Mouse (Mus musculus): Measurements from ENCODE around the gene Fjx1. TPM values are rescaled to one million over a fixed set of nuclear protein-coding genes. Genes with fewer than 3 reads are reported as not detected.
A peak's percentile ranks its signal among the peaks of the same experiment; 100 is the strongest.

Fjx1 gene
- polyA plus RNA-seq (2016; fragmentation: Nextera tagmentation; extraction: Ambion mirVana) = 41.7 and 48.6 TPM in 2 replicates

DNA sequence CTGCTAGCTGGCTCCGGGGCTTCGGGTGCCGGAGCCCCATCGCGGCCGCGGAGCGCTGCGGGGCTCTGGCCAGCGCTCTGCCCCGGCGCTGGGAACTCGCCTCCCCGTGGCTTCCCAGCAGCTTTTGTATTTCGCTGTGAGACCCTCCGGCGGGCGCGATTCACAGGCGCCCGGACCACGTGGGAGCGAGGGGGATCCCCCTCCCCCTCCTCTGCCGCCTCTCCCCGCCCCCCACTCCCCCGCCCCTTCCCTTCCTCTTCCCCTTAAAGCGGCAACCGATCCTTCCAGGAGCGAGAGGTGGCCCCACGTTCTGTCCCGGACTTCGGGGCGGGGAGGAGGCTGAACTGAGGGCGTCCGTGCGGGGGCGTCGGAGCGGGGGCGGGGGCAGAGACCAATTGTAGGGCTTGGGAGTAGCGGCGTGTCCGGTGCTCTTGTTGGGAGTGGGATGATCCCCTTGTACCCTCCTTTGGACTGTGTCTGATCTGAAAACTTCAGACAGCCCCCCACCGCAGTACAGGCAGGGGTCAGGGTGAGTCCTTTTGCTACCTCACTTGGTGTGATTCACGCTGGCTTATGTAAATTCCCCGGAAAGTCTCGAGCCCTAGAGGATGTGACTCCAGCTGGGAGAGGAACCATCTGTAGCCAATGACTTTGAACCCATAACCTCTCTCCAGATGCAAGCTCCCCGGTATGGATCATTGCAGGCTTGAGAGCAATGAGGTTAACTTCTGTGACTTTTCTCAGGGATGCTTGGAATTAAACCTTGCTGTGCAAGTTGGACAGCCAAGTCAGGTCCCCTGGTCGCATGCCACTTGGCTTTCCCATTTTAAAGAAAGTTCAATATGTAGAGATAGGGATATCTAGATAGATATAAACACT, at the start of gene Fjx1:
Fjx1 (minus strand) TSS at position 829 of the 879 bp plus-strand sequence.
- peaks cover 24% of the 10 kb centered on the region for H3K4me1 ChIP-seq
- peak within 1 kb of the TSS; percentile 98 for H3K27ac ChIP-seq
- WGBS = under 1% methylated on average over 38 of the region's 49 CpGs

DNA sequence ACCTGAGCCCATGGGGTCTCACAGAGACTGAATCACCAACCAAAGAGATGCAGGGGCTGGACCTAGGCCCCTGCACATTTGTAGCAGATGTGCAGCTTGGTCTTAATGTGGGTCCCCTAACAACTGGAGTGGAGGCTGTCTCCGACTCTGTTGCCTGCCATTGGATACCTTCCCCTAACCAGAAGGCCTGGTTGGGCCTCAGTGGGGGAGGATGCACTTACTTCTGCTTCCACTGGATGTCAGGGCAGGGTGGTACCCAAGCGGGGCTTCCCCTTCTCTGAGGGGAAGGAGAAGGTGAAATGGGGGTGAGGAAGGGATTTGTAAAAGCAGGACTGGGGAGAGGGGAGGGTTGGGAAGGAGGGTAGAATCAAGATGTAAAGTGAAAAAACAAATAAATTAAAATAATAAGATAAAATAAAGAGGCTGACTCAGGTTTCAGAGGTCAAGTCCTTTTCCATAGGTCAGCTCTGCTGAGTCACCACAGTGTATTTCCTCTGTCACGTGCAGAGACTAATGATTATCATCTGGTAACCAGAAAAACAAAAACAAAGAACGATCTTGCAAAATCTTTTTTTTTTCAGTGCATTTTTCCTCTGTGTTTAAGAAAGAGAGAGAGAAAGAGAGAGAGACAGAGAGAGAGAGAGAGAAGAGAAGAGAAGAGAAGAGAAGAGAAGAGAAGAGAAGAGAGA, 47.8 kb upstream of the Fjx1 start:
- no peak overlapping the region for H3K4me3 ChIP-seq (replicated peaks)
- ATAC-seq (ENCODE audit: low FRiP score) = no peak
- no peaks in the 10 kb centered on the region for H3K36me3 ChIP-seq (replicated peaks)
- WGBS = 56% methylated on average over 4 of the region's 4 CpGs
- H3K9me3 ChIP-seq = no peaks in the 10 kb centered on the region
- H3K27ac ChIP-seq = no peak overlapping the region
- H3K27me3 ChIP-seq = no peaks in the 10 kb centered on the region
- H3K4me2 ChIP-seq = no peak overlapping the region
- H3K4me1 ChIP-seq = no peaks in the 10 kb centered on the region
- H3K9ac ChIP-seq = no peak overlapping the region

More for the DNA sequence above, at the start of gene Fjx1:
- Histone ChIP-seq H3K36me3 (replicated peaks) (peaks cover 7% of the 10 kb centered on the region; the same call in 1 of the 2 replicates), H3K4me2 (peak within 1 kb of the TSS; percentile 86), H3K27me3 (no peaks in the 10 kb centered on the region), H3K4me3 (replicated peaks) (peak within 1 kb of the TSS; percentile 88), H3K9ac (peak within 1 kb of the TSS; percentile 96), H3K9me3 (no peaks in the 10 kb centered on the region)
- peak; percentile 89 for ATAC-seq (ENCODE audit: low FRiP score)

DNA sequence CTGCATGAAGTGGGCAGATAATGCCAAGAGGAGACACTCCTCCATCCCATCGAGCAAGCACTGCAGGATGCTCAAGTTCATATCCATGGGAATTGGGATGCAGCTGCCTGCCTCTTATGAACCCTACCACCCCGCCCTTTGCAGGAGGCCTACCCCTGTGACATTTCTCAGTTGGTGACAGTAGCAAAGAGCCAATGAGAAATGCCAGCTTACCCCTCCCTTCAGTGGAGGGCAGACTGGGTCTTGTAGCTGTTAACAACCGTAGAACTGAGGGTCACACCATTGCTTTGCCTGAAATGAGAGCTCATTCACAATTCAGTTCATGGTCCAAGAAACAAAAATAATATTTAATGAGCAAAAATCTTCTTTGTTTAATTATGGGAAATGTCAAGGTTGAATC, 28.4 kb upstream of the Fjx1 start:
- Histone ChIP-seq H3K4me3 (replicated peaks) (no peak overlapping the region), H3K4me1 (peaks cover 6% of the 10 kb centered on the region), H3K27ac (no peak overlapping the region), H3K27me3 (no peaks in the 10 kb centered on the region), H3K4me2 (no peak overlapping the region), H3K9me3 (no peaks in the 10 kb centered on the region), H3K9ac (no peak overlapping the region), H3K36me3 (replicated peaks) (no peaks in the 10 kb centered on the region)
- ATAC-seq (ENCODE audit: low FRiP score) = no peak
- 46% methylated on average over 3 of the region's 3 CpGs for WGBS

DNA sequence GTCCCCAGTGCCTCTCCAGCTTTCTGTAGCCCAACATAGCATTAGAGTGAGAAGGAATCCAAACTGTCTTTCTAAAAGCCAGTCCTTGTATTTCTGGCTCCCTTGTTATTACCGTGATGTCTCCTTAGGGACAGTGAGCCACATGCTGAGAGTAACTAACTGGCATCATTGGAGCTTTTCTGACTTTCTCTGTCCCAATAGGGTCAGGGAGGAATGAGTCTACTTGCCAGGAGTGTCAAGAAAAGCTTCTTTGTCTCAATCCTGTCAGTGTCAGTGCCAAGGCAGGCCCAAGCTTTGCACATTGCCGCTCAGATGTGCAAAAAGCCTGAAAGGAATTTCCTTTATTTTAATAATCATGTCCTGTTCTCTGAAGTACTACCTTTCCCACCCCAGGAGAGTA, 23.8 kb upstream of the Fjx1 start:
- no peaks in the 10 kb centered on the region for H3K9me3 ChIP-seq
- no peak overlapping the region for H3K9ac ChIP-seq
- no peak overlapping the region for H3K27ac ChIP-seq
- ATAC-seq (ENCODE audit: low FRiP score) = no peak
- H3K4me1 ChIP-seq = peaks cover 5% of the 10 kb centered on the region
- no peaks in the 10 kb centered on the region for H3K27me3 ChIP-seq
- H3K4me2 ChIP-seq = no peak overlapping the region
- H3K36me3 ChIP-seq (replicated peaks) = no peaks in the 10 kb centered on the region
- 72% methylated on average over 2 of the region's 2 CpGs for WGBS
- H3K4me3 ChIP-seq (replicated peaks) = no peak overlapping the region

DNA sequence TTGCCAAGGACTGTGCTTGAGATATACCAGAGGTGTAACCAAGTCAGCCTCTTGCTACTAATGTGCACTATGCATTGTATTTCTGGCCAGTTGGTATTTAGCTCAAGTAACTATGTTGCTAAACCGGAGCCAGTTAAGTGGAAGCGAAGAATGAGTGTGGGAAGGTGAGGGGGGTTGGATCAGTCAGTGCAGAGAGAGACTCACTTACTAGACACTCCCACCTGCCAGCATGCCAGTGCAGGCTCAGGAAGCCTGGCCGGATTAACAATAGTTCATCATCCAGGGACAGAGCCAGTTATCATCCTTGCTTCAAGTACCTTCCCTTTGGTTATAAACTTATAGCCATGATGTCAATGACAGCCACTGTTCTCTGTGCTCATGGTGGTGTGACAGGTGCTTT, 16.3 kb upstream of the Fjx1 start:
- Histone ChIP-seq H3K4me1 (0 out of 2 replicates have a peak, but pooled peaks cover 7% of the 10 kb centered on the region), H3K9ac (no peak overlapping the region), H3K27ac (no peak overlapping the region), H3K36me3 (replicated peaks) (no peaks in the 10 kb centered on the region), H3K4me3 (replicated peaks) (no peak overlapping the region), H3K4me2 (no peak overlapping the region), H3K27me3 (no peaks in the 10 kb centered on the region), H3K9me3 (no peaks in the 10 kb centered on the region)
- WGBS = 85% methylated on average over 3 of the region's 3 CpGs
- ATAC-seq (ENCODE audit: low FRiP score) = no peak

DNA sequence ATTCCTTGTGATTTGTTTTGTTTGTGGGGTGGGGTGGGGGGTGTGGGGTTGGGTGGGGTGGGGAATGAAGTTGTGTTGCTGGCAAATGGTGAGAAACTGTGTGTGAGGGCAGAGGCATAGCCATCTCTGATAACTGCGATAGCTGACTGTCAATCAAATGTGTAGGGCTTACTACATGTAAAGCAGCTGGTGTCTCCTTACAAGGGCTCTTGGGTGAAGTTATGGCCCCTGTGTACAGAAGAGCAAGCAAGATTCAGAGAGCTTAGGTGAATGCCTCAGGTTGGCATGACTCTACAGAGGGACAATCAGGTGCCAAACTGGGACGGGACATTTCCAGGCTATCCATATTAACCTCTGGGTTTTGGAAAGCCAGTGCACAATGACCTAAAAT, 12.0 kb upstream of the Fjx1 start:
- no peaks in the 10 kb centered on the region for H3K27me3 ChIP-seq
- ATAC-seq (ENCODE audit: low FRiP score) = no peak
- no peaks in the 10 kb centered on the region for H3K9me3 ChIP-seq
- H3K4me2 ChIP-seq = no peak overlapping the region
- H3K4me3 ChIP-seq (replicated peaks) = no peak overlapping the region
- H3K27ac ChIP-seq = peak overlapping the region; percentile 13; the same call in 1 of the 2 replicates
- 0 out of 2 replicates have a peak, but pooled peaks cover 9% of the 10 kb centered on the region for H3K4me1 ChIP-seq
- no peaks in the 10 kb centered on the region for H3K36me3 ChIP-seq (replicated peaks)
- no peak overlapping the region for H3K9ac ChIP-seq
- WGBS = 84% methylated on average over 2 of the region's 2 CpGs

DNA sequence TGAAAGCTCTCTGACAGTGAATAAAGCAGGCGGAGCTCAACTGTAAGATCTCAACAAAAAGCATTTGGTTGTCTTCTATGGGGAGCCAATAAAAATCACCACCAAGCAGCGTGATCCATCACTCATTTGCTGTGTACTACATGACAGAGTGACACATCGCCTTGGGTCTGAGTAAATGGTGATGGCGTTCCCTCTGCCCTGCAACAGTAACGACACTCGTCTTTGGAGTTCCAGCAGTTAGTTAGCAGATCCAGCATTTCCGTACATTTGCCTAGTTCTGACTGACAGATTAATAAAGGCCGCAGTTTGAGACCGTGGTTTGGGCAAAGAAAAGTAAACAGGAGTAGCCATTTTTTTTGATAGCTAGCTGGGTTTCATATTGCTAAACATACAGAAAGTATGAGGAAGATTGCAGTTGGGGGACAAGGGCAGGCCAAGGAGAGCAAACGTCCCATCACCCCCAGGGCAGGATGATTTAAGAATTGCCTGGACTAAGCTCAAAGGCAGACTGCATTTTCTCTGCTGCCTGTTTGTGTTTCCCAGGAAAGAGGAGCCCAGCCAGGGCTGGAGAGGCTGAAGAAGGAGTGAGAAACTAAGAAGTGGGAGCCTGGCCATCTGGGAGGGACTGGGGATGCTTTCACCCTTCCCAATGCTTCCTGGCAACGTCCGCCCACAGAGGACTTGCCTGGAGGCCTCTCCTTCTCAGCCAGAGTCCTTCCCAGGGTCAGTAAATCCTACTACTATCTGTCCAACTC, 11.5 kb upstream of the Fjx1 start:
- Histone ChIP-seq H3K4me1 (0 out of 2 replicates have a peak, but pooled peaks cover 9% of the 10 kb centered on the region), H3K9me3 (no peaks in the 10 kb centered on the region), H3K27ac (peak overlapping the region; percentile 13; the same call in 1 of the 2 replicates), H3K4me2 (no peak overlapping the region), H3K27me3 (no peaks in the 10 kb centered on the region), H3K9ac (no peak overlapping the region), H3K4me3 (replicated peaks) (no peak overlapping the region), H3K36me3 (replicated peaks) (no peaks in the 10 kb centered on the region)
- ATAC-seq (ENCODE audit: low FRiP score) = 0 out of 2 replicates have a peak, but pooled peaks have one; percentile 20
- 65% methylated on average over 12 of the region's 12 CpGs for WGBS

DNA sequence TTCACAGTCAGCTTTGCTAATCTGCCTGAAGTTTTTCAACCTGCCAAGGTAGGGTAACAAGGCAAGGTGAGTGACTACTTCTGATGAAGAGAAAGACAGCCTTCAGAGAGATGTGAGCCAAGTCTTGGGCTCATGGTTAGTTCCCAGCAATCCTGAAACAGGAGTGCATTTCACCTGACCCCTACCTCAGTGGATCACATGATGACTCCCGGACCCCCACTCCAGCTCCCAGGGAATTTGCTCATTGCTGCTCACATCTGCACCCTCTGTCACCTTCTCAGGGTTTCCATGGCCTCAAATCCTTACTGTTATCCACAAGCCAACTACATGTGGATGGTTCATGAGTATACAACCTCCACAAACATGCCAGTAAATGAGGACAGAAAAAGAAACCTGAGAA, 9.2 kb upstream of the Fjx1 start:
- no peaks in the 10 kb centered on the region for H3K36me3 ChIP-seq (replicated peaks)
- no peaks in the 10 kb centered on the region for H3K27me3 ChIP-seq
- no peak overlapping the region for H3K4me2 ChIP-seq
- 0 out of 2 replicates have a peak, but pooled peaks cover 9% of the 10 kb centered on the region for H3K4me1 ChIP-seq
- ATAC-seq (ENCODE audit: low FRiP score) = no peak
- WGBS = 84% methylated on average over 1 of the region's 1 CpGs
- no peak overlapping the region for H3K9ac ChIP-seq
- H3K9me3 ChIP-seq = no peaks in the 10 kb centered on the region
- no peak overlapping the region for H3K4me3 ChIP-seq (replicated peaks)
- H3K27ac ChIP-seq = no peak overlapping the region

DNA sequence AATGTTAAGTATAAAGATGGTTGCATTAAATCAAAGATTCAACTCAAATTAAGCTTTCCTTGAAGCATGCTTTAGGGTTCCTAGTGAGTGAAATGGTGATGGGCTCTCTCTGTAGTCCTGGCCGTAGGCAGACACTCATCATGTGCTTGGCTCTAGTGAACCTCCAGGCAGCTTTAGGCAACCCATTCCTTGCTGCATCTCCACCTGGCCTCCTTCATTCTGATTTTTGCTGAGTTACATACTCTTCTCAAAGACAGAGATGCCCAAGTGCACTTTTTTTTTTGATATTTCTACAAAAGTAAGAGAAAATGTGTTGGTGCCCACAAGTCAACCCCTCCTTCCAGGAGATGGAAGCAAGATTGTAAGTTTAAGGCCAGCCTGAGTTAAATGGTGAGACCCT, 2.8 kb upstream of the Fjx1 start:
- no peak for ATAC-seq (ENCODE audit: low FRiP score)
- H3K4me1 ChIP-seq = peaks cover 9% of the 10 kb centered on the region
- no peak overlapping the region for H3K27ac ChIP-seq
- no peaks in the 10 kb centered on the region for H3K9me3 ChIP-seq
- no peak overlapping the region for H3K4me3 ChIP-seq (replicated peaks)
- H3K36me3 ChIP-seq (replicated peaks) = no peaks in the 10 kb centered on the region
- WGBS = 84% methylated on average over 1 of the region's 1 CpGs
- no peak overlapping the region for H3K4me2 ChIP-seq
- H3K9ac ChIP-seq = no peak overlapping the region
- H3K27me3 ChIP-seq = no peaks in the 10 kb centered on the region

DNA sequence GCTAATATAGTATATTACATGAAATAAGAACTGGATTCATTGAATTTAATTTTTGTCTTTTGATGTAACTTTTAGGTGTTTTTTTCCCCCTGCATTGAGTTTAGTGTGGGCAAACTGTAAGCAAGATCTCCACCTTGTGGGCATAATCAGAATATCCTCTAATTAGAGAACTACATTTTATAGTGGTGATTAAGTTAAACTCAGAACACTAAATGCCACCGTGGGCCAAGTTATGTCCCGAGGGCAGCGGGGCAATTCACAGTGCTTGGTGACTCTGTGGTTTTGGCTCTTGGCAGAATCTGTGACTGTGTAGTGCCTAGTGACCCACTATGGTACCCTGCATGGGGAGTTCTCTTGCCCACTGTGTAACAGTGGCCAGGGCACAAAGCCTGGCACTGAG, 1.1 kb upstream of the Fjx1 start:
- H3K27ac ChIP-seq = no peak overlapping the region
- no peaks in the 10 kb centered on the region for H3K9me3 ChIP-seq
- H3K4me1 ChIP-seq = peaks cover 16% of the 10 kb centered on the region
- no peaks in the 10 kb centered on the region for H3K36me3 ChIP-seq (replicated peaks)
- no peak overlapping the region for H3K9ac ChIP-seq
- H3K4me3 ChIP-seq (replicated peaks) = no peak overlapping the region
- no peaks in the 10 kb centered on the region for H3K27me3 ChIP-seq
- no peak for ATAC-seq (ENCODE audit: low FRiP score)
- 38% methylated on average over 3 of the region's 3 CpGs for WGBS
- no peak overlapping the region for H3K4me2 ChIP-seq

DNA sequence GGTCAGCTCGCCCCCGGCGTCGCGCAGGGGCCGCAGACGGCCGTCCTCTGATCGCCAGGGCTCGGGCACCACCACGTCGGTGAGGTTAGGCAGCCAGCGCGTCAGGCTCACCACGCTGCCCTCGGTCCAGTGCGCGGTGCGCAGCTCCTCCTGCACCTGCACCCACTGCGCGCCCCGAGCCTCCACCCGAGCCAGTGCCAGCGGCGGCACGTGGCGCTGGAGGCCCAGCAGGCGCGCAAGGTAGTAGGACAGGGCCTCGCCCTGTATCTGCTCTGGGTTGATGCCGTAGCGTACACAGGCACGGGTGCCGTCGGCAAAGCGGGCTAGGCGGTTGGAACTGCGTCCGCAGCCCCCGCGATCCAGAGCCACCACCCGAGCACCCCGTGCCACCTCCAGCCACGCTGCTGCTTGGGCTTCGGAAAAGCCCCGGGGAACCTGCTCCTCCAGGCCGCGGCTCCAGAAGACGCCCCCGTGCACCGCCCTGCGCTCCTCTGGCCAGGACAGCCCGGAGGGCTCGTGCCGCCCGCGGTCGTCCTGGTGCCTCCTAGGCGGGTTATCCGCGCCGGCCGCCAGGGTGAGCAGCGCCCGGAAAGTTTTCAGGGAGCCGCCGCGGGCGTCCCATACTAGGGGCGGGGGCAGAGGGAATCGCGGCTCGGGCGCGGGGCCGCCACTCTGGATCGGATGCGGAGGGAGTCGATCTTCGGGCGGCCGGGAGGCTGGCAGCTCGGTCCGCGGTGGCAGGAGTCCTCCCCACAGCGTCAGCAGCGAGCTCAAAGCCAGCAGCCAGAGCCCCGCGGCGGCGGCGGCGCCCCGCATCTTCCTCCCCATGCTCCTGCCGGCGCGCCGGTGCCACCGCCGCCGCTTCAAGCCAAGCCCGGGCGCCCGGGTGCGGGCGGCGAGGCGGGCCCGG, 1.3 kb downstream of the Fjx1 start:
- H3K27ac ChIP-seq = peak overlapping the region; percentile 98
- H3K4me3 ChIP-seq (replicated peaks) = peak overlapping the region; percentile 88
- no peaks in the 10 kb centered on the region for H3K9me3 ChIP-seq
- WGBS = under 1% methylated on average over 99 of the region's 109 CpGs
- no peaks in the 10 kb centered on the region for H3K27me3 ChIP-seq
- H3K4me1 ChIP-seq = peaks cover 24% of the 10 kb centered on the region
- H3K4me2 ChIP-seq = peak overlapping the region; percentile 86
- ATAC-seq (ENCODE audit: low FRiP score) = peak; percentile 66
- H3K9ac ChIP-seq = peak overlapping the region; percentile 96
- H3K36me3 ChIP-seq (replicated peaks) = peaks cover 10% of the 10 kb centered on the region; the same call in 1 of the 2 replicates
